Mouse (Mus musculus) testis, adult 2 months (tissue): Measurements from ENCODE around the gene Plekhg5. TPM values are rescaled to one million over a fixed set of nuclear protein-coding genes. Genes with fewer than 3 reads are reported as not detected.

Source experiments
- H3K27ac ChIP-seq: fragments of 200-500 bp; 2 replicates; pipeline ENCODE4 v1.5.1; 2012; ENCODE audit warnings: low read depth, low read length; ENCODE audit not compliant: control insufficient read depth, insufficient read depth
- H3K27me3 ChIP-seq: fragments of 200-500 bp; 2 replicates; pipeline ENCODE4 v1.6.1; 2012; ENCODE audit warnings: mild to moderate bottlenecking, low read length, moderate library complexity; ENCODE audit not compliant: control insufficient read depth, insufficient read depth
- H3K36me3 ChIP-seq: fragments of 200-500 bp; 2 replicates; pipeline ENCODE4 v1.6.1; 2012; ENCODE audit warnings: mild to moderate bottlenecking, low read length; ENCODE audit not compliant: control insufficient read depth, insufficient read depth
- H3K4me1 ChIP-seq: fragments of 200-500 bp; 2 replicates; pipeline ENCODE4 v1.6.1; 2012; ENCODE audit warnings: low read length; ENCODE audit not compliant: control insufficient read depth, insufficient read depth
- H3K4me3 ChIP-seq: fragments of 200-500 bp; 2 replicates; pipeline ENCODE4 v1.5.1; 2012; ENCODE audit warnings: low read depth, mild to moderate bottlenecking, low read length, moderate library complexity, mixed read lengths; ENCODE audit not compliant: control insufficient read depth
- CTCF ChIP-seq: fragments of 200-500 bp; IDR thresholded peaks from 2 replicates; pipeline ENCODE4 v1.5.1; 2012; ENCODE audit warnings: low read depth, mild to moderate bottlenecking, inconsistent platforms, low read length, moderate library complexity; ENCODE audit not compliant: control insufficient read depth, insufficient read depth, insufficient replicate concordance
- POLR2A ChIP-seq: fragments of 200-500 bp; IDR thresholded peaks from 2 replicates; pipeline ENCODE4 v1.6.1; 2012; ENCODE audit warnings: low read depth, mild to moderate bottlenecking, inconsistent platforms, low read length, moderate library complexity; ENCODE audit not compliant: control insufficient read depth
- polyA plus RNA-seq: library from polyadenylated mRNA; depleted of rRNA; stranded (reverse); fragments of >200 nt; gene quantifications from 2 replicates; pipeline ENCODE4 v1.2.3, GENCODE M21; 2012

Plekhg5 gene
- polyA plus RNA-seq, 1 experiment = 8.8 TPM

- TF ChIP-seq CTCF (no peak), POLR2A (no peak)
- H3K4me3 ChIP-seq = no peak overlapping the region
- H3K4me1 ChIP-seq = no peaks in the 10 kb centered on the region; the same call in none of the 2 replicates
- no peaks in the 10 kb centered on the region for H3K27me3 ChIP-seq
- peak overlapping the region; percentile 7 for H3K27ac ChIP-seq
- no peaks in the 10 kb centered on the region for H3K36me3 ChIP-seq
Measured at GRCm38 (mm10) chr4:152100541-152100940, 28.2 kb downstream of the Plekhg5 start.

GRCm38 (mm10) chr4:152101081-152101653, 28.9 kb downstream of the Plekhg5 start:
- H3K4me1 ChIP-seq = no peaks in the 10 kb centered on the region; the same call in none of the 2 replicates
- peak overlapping the region; percentile 7; the same call in 1 of the 2 replicates for H3K27ac ChIP-seq
- H3K4me3 ChIP-seq = no peak overlapping the region
- H3K36me3 ChIP-seq = no peaks in the 10 kb centered on the region
- TF ChIP-seq CTCF (no peak), POLR2A (no peak)
- H3K27me3 ChIP-seq = no peaks in the 10 kb centered on the region

GRCm38 (mm10) chr4:152101921-152102320, 29.6 kb downstream of the Plekhg5 start:
- Histone ChIP-seq H3K4me1 (peaks cover 3% of the 10 kb centered on the region), H3K27me3 (no peaks in the 10 kb centered on the region), H3K4me3 (no peak overlapping the region), H3K36me3 (no peaks in the 10 kb centered on the region), H3K27ac (no peak overlapping the region)
- TF ChIP-seq POLR2A (no peak), CTCF (no peak)

- no peak overlapping the region for H3K27ac ChIP-seq
- H3K27me3 ChIP-seq = no peaks in the 10 kb centered on the region
- peak; percentile 80; the same call in 1 of the 2 replicates for TF ChIP-seq CTCF
- no peak for TF ChIP-seq POLR2A
- no peaks in the 10 kb centered on the region for H3K36me3 ChIP-seq
- no peak overlapping the region for H3K4me3 ChIP-seq
- H3K4me1 ChIP-seq = peaks cover 9% of the 10 kb centered on the region
Measured at GRCm38 (mm10) chr4:152103025-152103424, 30.7 kb downstream of the Plekhg5 start.

GRCm38 (mm10) chr4:152106746-152107145, 34.4 kb downstream of the Plekhg5 start:
- H3K36me3 ChIP-seq = no peaks in the 10 kb centered on the region
- no peak for TF ChIP-seq POLR2A
- peak; percentile 10; the same call in 1 of the 2 replicates for TF ChIP-seq CTCF
- H3K27me3 ChIP-seq = no peaks in the 10 kb centered on the region
- H3K4me1 ChIP-seq = peaks cover 14% of the 10 kb centered on the region
- peak overlapping the region; percentile 41 for H3K4me3 ChIP-seq
- H3K27ac ChIP-seq = 0 out of 2 replicates have a peak overlapping the region, but pooled peaks have one; percentile 11

- peak overlapping the region; percentile 63 for H3K4me3 ChIP-seq
- no peak overlapping the region for H3K27ac ChIP-seq
- peaks cover 14% of the 10 kb centered on the region for H3K4me1 ChIP-seq
- no peaks in the 10 kb centered on the region for H3K27me3 ChIP-seq
- H3K36me3 ChIP-seq = no peaks in the 10 kb centered on the region
- TF ChIP-seq CTCF (no peak), POLR2A (no peak)
Measured at GRCm38 (mm10) chr4:152107493-152107892, 35.2 kb downstream of the Plekhg5 start.

GRCm38 (mm10) chr4:152107971-152108509, 35.7 kb downstream of the Plekhg5 start:
- no peak overlapping the region for H3K27ac ChIP-seq
- peaks cover 14% of the 10 kb centered on the region for H3K4me1 ChIP-seq
- H3K4me3 ChIP-seq = peak overlapping the region; percentile 63
- TF ChIP-seq CTCF (no peak), POLR2A (peak; percentile 36; the same call in 1 of the 2 replicates)
- no peaks in the 10 kb centered on the region for H3K36me3 ChIP-seq
- no peaks in the 10 kb centered on the region for H3K27me3 ChIP-seq
